Mouse (Mus musculus) ES-E14 (cell line): Measurements from ENCODE around the gene Poc1a.

Source experiments
- HCFC1 ChIP-seq: IDR thresholded peaks from 2 replicates; pipeline ENCODE4 v1.6.1; 2012; ENCODE audit warnings: low read length, inconsistent platforms, borderline replicate concordance; ENCODE audit not compliant: insufficient read depth
- ZC3H11A ChIP-seq: IDR thresholded peaks from 2 replicates; pipeline ENCODE4 v1.6.1; 2012; ENCODE audit warnings: low read depth, mild to moderate bottlenecking, inconsistent platforms, low read length, borderline replicate concordance

DNA sequence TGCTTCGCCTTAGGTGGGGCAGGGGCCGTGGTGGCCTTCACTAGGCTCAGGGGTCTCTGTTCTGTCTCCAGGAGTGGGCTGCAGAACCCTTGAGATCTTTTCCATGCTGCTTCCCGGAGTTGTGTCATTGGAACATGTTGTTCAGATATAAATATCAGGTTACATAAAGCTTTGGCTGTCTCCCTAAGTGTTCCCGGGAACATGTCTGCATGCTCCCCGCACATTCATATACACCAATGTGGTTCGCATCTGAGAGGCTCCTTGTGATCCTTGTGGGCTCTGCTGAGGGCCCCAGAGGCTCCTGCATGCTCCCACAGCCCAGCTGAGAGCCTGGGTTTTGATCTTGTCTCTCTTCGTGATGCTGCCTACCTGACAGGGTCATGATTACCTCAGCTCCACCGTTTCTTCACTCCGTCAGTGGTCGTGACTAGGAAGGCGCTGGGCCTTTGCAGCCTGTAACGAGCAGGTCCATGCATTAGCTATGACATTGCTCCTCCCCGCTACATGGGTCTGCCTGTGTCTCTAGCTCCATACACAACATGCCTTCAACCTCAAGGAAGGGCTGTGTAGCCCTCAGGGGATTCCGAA is 12.8 kb downstream of the Poc1a start:
- no peak for TF ChIP-seq HCFC1
- TF ChIP-seq ZC3H11A: no peak
